Mouse (Mus musculus) CH12.LX (cell line): ENCODE data around the gene Ethe1. TPM values are rescaled to one million over a fixed set of nuclear protein-coding genes. Genes with fewer than 3 reads are reported as not detected.

Experiments
- DNase-seq: peaks from one replicate; pipeline ENCODE4 v3.0.0-alpha.2; 2013; ENCODE audit errors: extremely low read depth
- H3K27ac ChIP-seq: 2 replicates; pipeline ENCODE4 v1.5.1; 2012; ENCODE audit warnings: low read depth, mild to moderate bottlenecking, control low read depth, moderate library complexity; ENCODE audit not compliant: insufficient read depth
- H3K27me3 ChIP-seq: replicated peaks from 2 replicates; pipeline ENCODE3; 2012; ENCODE audit warnings: inconsistent platforms
- H3K36me3 ChIP-seq, 2 experiments: replicated peaks in 1 of 2; 2 replicates each; pipeline versions ENCODE3 to v1.6.1; 2012; ENCODE audit warnings: inconsistent platforms in 1 of 2, low read length in 1 of 2, mild to moderate bottlenecking in 1 of 2, mixed read lengths in 1 of 2, moderate library complexity in 1 of 2; ENCODE audit not compliant: control insufficient read depth in 1 of 2, insufficient read depth in 1 of 2
- H3K4me1 ChIP-seq, 2 experiments: 2 replicates each; pipeline ENCODE4 v1.6.1; 2012; ENCODE audit warnings: inconsistent platforms in 1 of 2, moderate library complexity in 1 of 2; ENCODE audit not compliant: insufficient read depth in 2 of 2, control insufficient read depth in 1 of 2
- H3K4me2 ChIP-seq: 2 replicates; pipeline ENCODE4 v1.6.1; 2012; ENCODE audit warnings: low read depth, mild to moderate bottlenecking, control low read depth; ENCODE audit not compliant: poor library complexity, insufficient read depth, severe bottlenecking
- H3K4me3 ChIP-seq, 3 experiments: fragments of 150-350 bp in 1 of 3; sonication (generic) in 1 of 3; replicated peaks in 1 of 3; 2 replicates each; pipeline versions ENCODE3 to v1.5.1; 2011 to 2012; ENCODE audit warnings: low read depth in 2 of 3, low read length in 2 of 3, mild to moderate bottlenecking in 2 of 3, moderate library complexity in 2 of 3, control low read depth in 1 of 3, improper control_type of control experiment in 1 of 3, inconsistent platforms in 1 of 3, mixed read lengths in 1 of 3; ENCODE audit not compliant: poor library complexity in 1 of 3
- H3K79me2 ChIP-seq: replicated peaks from 2 replicates; pipeline ENCODE4 v1.6.1; 2012; ENCODE audit warnings: mild to moderate bottlenecking, moderate library complexity; ENCODE audit not compliant: control insufficient read depth, poor library complexity, insufficient read depth, severe bottlenecking; ENCODE audit errors: extremely low read depth
- H3K9ac ChIP-seq: 2 replicates; pipeline ENCODE4 v1.6.1; 2012; ENCODE audit warnings: low read depth, mild to moderate bottlenecking, control low read depth, moderate library complexity; ENCODE audit not compliant: insufficient read depth
- H3K9me3 ChIP-seq: replicated peaks from 2 replicates; pipeline ENCODE3; 2012; ENCODE audit warnings: low read length, inconsistent platforms, mixed read lengths
- BHLHE40 ChIP-seq: IDR thresholded peaks from 2 replicates; pipeline ENCODE4 v1.6.1; 2011; ENCODE audit warnings: mild to moderate bottlenecking, low read depth, low read length, improper control_type of control experiment
- CTCF ChIP-seq, 2 experiments: IDR thresholded peaks in 1 of 2; conservative IDR thresholded peaks in 1 of 2; 2 replicates each; pipeline ENCODE4 v1.5.1; 2011 to 2012; ENCODE audit warnings: low read depth in 2 of 2, low read length in 2 of 2, improper control_type of control experiment in 1 of 2, inconsistent platforms in 1 of 2, mild to moderate bottlenecking in 1 of 2, moderate library complexity in 1 of 2
- E2F4 ChIP-seq: IDR thresholded peaks from 2 replicates; pipeline ENCODE4 v1.6.1; 2011; ENCODE audit warnings: low read depth, low read length, improper control_type of control experiment; ENCODE audit not compliant: insufficient replicate concordance
- ELF1 ChIP-seq: IDR thresholded peaks from 2 replicates; pipeline ENCODE4 v1.6.1; 2014; ENCODE audit warnings: low read depth, mild to moderate bottlenecking, inconsistent platforms, low read length, improper control_type of control experiment
- HCFC1 ChIP-seq: IDR thresholded peaks from 2 replicates; pipeline ENCODE4 v1.6.1; 2012; ENCODE audit warnings: low read depth, mild to moderate bottlenecking, inconsistent platforms, low read length, improper control_type of control experiment
- IRF4 ChIP-seq: IDR thresholded peaks from 2 replicates; pipeline ENCODE4 v1.6.1; 2014; ENCODE audit warnings: low read depth, mild to moderate bottlenecking, inconsistent platforms, low read length, improper control_type of control experiment
- JUN ChIP-seq: IDR thresholded peaks from 2 replicates; pipeline ENCODE4 v1.6.1; 2011; ENCODE audit warnings: low read depth, mild to moderate bottlenecking, low read length, improper control_type of control experiment, moderate library complexity; ENCODE audit not compliant: insufficient read depth
- MAFK ChIP-seq: IDR thresholded peaks from 2 replicates; pipeline ENCODE4 v1.6.1; 2011; ENCODE audit warnings: low read length, improper control_type of control experiment; ENCODE audit not compliant: insufficient replicate concordance
- MAX ChIP-seq: IDR thresholded peaks from 2 replicates; pipeline ENCODE4 v1.6.1; 2011; ENCODE audit warnings: low read length, improper control_type of control experiment
- MEF2A ChIP-seq: IDR thresholded peaks from 2 replicates; pipeline ENCODE4 v1.6.1; 2014; ENCODE audit warnings: low read depth, mild to moderate bottlenecking, inconsistent platforms, low read length, improper control_type of control experiment, borderline replicate concordance
- MYC ChIP-seq: IDR thresholded peaks from 2 replicates; pipeline ENCODE4 v1.6.1; 2011; ENCODE audit warnings: low read depth, mild to moderate bottlenecking, improper control_type of control experiment, low read length
- NELFE ChIP-seq: IDR thresholded peaks from 2 replicates; pipeline ENCODE4 v1.6.1; 2011; ENCODE audit warnings: low read depth, low read length, improper control_type of control experiment
- PAX5 ChIP-seq: IDR thresholded peaks from 2 replicates; pipeline ENCODE4 v1.6.1; 2012; ENCODE audit warnings: low read length, inconsistent platforms, mixed read lengths
- POLR2A ChIP-seq: IDR thresholded peaks from 2 replicates; pipeline ENCODE4 v1.6.1; 2011; ENCODE audit warnings: low read depth, mild to moderate bottlenecking, improper control_type of control experiment, low read length
- POLR2AphosphoS2 ChIP-seq: IDR thresholded peaks from 2 replicates; pipeline ENCODE4 v1.6.1; 2011; ENCODE audit warnings: low read depth, low read length, improper control_type of control experiment
- RAD21 ChIP-seq: IDR thresholded peaks from 2 replicates; pipeline ENCODE4 v1.6.1; 2011; ENCODE audit warnings: low read depth, mild to moderate bottlenecking, low read length, improper control_type of control experiment, moderate library complexity
- TBP ChIP-seq: conservative IDR thresholded peaks from 2 replicates; pipeline ENCODE4 v1.6.1; 2011; ENCODE audit warnings: low read depth, low read length, improper control_type of control experiment
- UBTF ChIP-seq: IDR thresholded peaks from 2 replicates; pipeline ENCODE4 v1.6.1; 2012; ENCODE audit warnings: low read depth, mild to moderate bottlenecking, inconsistent platforms, low read length, improper control_type of control experiment, moderate library complexity
- USF1 ChIP-seq: IDR thresholded peaks from 2 replicates; pipeline ENCODE4 v1.6.1; 2014; ENCODE audit warnings: low read depth, mild to moderate bottlenecking, inconsistent platforms, low read length, improper control_type of control experiment
- ZMIZ1 ChIP-seq: IDR thresholded peaks from 2 replicates; pipeline ENCODE4 v1.6.1; 2012; ENCODE audit warnings: low read depth, mild to moderate bottlenecking, inconsistent platforms, low read length, improper control_type of control experiment
- ZNF384 ChIP-seq: IDR thresholded peaks from 2 replicates; pipeline ENCODE4 v1.6.1; 2012; ENCODE audit warnings: low read depth, low read length, improper control_type of control experiment, inconsistent platforms
- dilution Hi-C: fragments of 300-500 bp; cut with MboI; formaldehyde crosslinking; loops from 2 replicates; pipeline ENCODE4 v1.14.3; 2020; ENCODE audit warnings: low sequenced_read_pairs; ENCODE audit not compliant: extremely low pct_unique_long_range_greater_than_20kb, extremely low pct_ligation_motif_present
- in situ Hi-C: fragments of 300-500 bp; cut with MboI; formaldehyde crosslinking; loops from 3 replicates; pipeline ENCODE4 v1.14.3; 2019; ENCODE audit warnings: low sequenced_read_pairs, low pct_ligation_motif_present, low pct_unique_long_range_greater_than_20kb, mixed read lengths
- polyA plus RNA-seq: library from polyadenylated mRNA; unstranded; fragments of >175 nt; gene quantifications from 2 replicates; pipeline ENCODE4 v1.2.1, GENCODE M21; 2012; ENCODE audit warnings: low read depth; ENCODE audit not compliant: insufficient read length
- total RNA-seq, 2 experiments: library from RNA; depleted of rRNA; stranded (reverse); fragments of 300-350 nt in 1 of 2; fragments of >200 nt in 1 of 2; gene quantifications; 2 replicates each; pipeline ENCODE4 v1.2.3; 2012 to 2014

Ethe1 gene
- total and polyA plus RNA-seq, 3 experiments: 22.8 to 32.0 (median 24.1) TPM

GRCm38 (mm10) chr7:24621193-24621592, 33.9 kb downstream of the Ethe1 start:
- H3K27me3 ChIP-seq: no peaks in the 10 kb centered on the region
- in situ Hi-C loops: no loop called here
- peaks cover 10 to 65% of the 10 kb centered on the region in 2 experiments for H3K36me3 ChIP-seq
- no peaks in the 10 kb centered on the region for H3K79me2 ChIP-seq
- no peak overlapping the region for H3K9ac ChIP-seq
- peaks cover 0 to 17% of the 10 kb centered on the region in 2 experiments; a peak in 2 of 4 replicates for H3K4me1 ChIP-seq
- dilution Hi-C loops: no loop called here
- H3K4me2 ChIP-seq: no peak overlapping the region
- H3K4me3 ChIP-seq: no peak overlapping the region
- DNase-seq: no peak
- peaks cover 12% of the 10 kb centered on the region for H3K9me3 ChIP-seq
- no peak overlapping the region for H3K27ac ChIP-seq
- TF ChIP-seq PAX5 (no peak), RAD21 (peak; percentile 8), CTCF (conservative IDR thresholded peaks at IDR 0.05 in 1 of 2, IDR thresholded peaks at IDR 0.05 in 1 of 2; ENCODE audit: low read depth in 2 of 2, low read length in 2 of 2) (peak; percentile 18 to 32; a peak in 2 of 4 replicates), HCFC1 (no peak)

- Histone ChIP-seq H3K4me2 (no peak overlapping the region), H3K79me2 (no peaks in the 10 kb centered on the region), H3K36me3 (peaks cover 15 to 65% of the 10 kb centered on the region in 2 experiments), H3K4me1 (peaks cover 0 to 15% of the 10 kb centered on the region in 2 experiments; a peak in 2 of 4 replicates), H3K9me3 (peaks cover 12% of the 10 kb centered on the region), H3K27ac (no peak overlapping the region), H3K4me3 (no peak overlapping the region), H3K9ac (no peak overlapping the region), H3K27me3 (no peaks in the 10 kb centered on the region)
- dilution Hi-C loops (no loop called here), in situ Hi-C loops (no loop called here)
- no peak for DNase-seq
- TF ChIP-seq POLR2A (no peak), MYC (no peak), ZNF384 (no peak), CTCF (conservative IDR thresholded peaks at IDR 0.05 in 1 of 2, IDR thresholded peaks at IDR 0.05 in 1 of 2; ENCODE audit: low read depth in 2 of 2, low read length in 2 of 2) (0 out of 4 replicates have a peak, but pooled peaks of 1 of the 2 experiments have one; percentile 8), IRF4 (no peak)
Measured at GRCm38 (mm10) chr7:24622967-24623366, 35.6 kb downstream of the Ethe1 start.

GRCm38 (mm10) chr7:24628685-24629610, 41.6 kb downstream of the Ethe1 start:
- Histone ChIP-seq H3K4me3 (no peak overlapping the region), H3K9ac (no peak overlapping the region), H3K27ac (no peak overlapping the region), H3K4me2 (no peak overlapping the region), H3K36me3 (peaks cover 6 to 30% of the 10 kb centered on the region in 2 experiments), H3K27me3 (no peaks in the 10 kb centered on the region), H3K9me3 (peaks cover 2% of the 10 kb centered on the region), H3K4me1 (no peaks in the 10 kb centered on the region), H3K79me2 (no peaks in the 10 kb centered on the region)
- DNase-seq: no peak
- dilution Hi-C loops: no loop called here
- in situ Hi-C loops: no loop called here
- TF ChIP-seq JUN (no peak), IRF4 (no peak), NELFE (no peak), ZNF384 (no peak), MEF2A (no peak), MAFK (no peak), MAX (no peak), E2F4 (no peak), ELF1 (no peak), POLR2AphosphoS2 (no peak), USF1 (no peak), TBP (no peak), BHLHE40 (no peak), ZMIZ1 (no peak), UBTF (no peak)
